Mouse (Mus musculus): ENCODE results near the gene Htr3b.

- TF ChIP-seq CTCF (IDR thresholded peaks at IDR 0.05; ENCODE audit: borderline replicate concordance, control insufficient read depth, extremely low read depth, insufficient read depth, low read length, poor library complexity) (no peak), POLR2A (IDR thresholded peaks at IDR 0.05; ENCODE audit: control insufficient read depth, extremely low read depth, insufficient read depth, low read length, poor library complexity) (no peak)
These were observed 68.8 kb downstream of the Htr3b start for GRCm38 (mm10) chr9:48895819-48896536.

Measured in thymus, adult 2 months (tissue).